Mouse (Mus musculus) bone marrow, adult 2 months (tissue): Measurements from ENCODE around the gene Casp6. TPM values are rescaled to one million over a fixed set of nuclear protein-coding genes. Genes with fewer than 3 reads are reported as not detected.

Experiments
- H3K27ac ChIP-seq: fragments of 200-500 bp; 2 replicates; pipeline ENCODE4 v1.5.1; 2012; ENCODE audit warnings: low read depth, mild to moderate bottlenecking, control low read depth, inconsistent platforms, low read length; ENCODE audit not compliant: control insufficient read depth, poor library complexity, insufficient read depth
- H3K4me1 ChIP-seq: fragments of 200-500 bp; 2 replicates; pipeline ENCODE4 v1.6.1; 2011; ENCODE audit warnings: low read length; ENCODE audit not compliant: control insufficient read depth, insufficient read depth
- H3K4me3 ChIP-seq: fragments of 200-500 bp; replicated peaks from 2 replicates; pipeline ENCODE3; 2011; ENCODE audit warnings: mild to moderate bottlenecking, low read depth, low read length, control low read depth; ENCODE audit not compliant: control insufficient read depth
- CTCF ChIP-seq: fragments of 200-500 bp; IDR thresholded peaks from 2 replicates; pipeline ENCODE4 v1.5.1; 2011; ENCODE audit warnings: low read length, control low read depth; ENCODE audit not compliant: control insufficient read depth, insufficient read depth
- POLR2A ChIP-seq: fragments of 200-500 bp; IDR thresholded peaks from 2 replicates; pipeline ENCODE4 v1.6.1; 2011; ENCODE audit warnings: low read depth, mild to moderate bottlenecking, control low read depth, low read length, borderline replicate concordance; ENCODE audit not compliant: control insufficient read depth
- WGBS: fragments of 180-500 bp; shearing (Covaris S2); methylation state at CpG from one replicate; pipeline ENCODE4 v1.1.7; 2018; 5-methylcytosine and 5-hydroxymethylcytosine counted together
- polyA plus RNA-seq: library from polyadenylated mRNA; stranded (reverse); fragments of >200 nt; gene quantifications from 2 replicates; pipeline ENCODE4 v1.2.4, GENCODE M21; 2011; ENCODE audit warnings: low replicate concordance; ENCODE audit not compliant: missing spikeins, insufficient read depth, insufficient read length

The Casp6 gene
- polyA plus RNA-seq, 1 experiment = 10.7 TPM

DNA sequence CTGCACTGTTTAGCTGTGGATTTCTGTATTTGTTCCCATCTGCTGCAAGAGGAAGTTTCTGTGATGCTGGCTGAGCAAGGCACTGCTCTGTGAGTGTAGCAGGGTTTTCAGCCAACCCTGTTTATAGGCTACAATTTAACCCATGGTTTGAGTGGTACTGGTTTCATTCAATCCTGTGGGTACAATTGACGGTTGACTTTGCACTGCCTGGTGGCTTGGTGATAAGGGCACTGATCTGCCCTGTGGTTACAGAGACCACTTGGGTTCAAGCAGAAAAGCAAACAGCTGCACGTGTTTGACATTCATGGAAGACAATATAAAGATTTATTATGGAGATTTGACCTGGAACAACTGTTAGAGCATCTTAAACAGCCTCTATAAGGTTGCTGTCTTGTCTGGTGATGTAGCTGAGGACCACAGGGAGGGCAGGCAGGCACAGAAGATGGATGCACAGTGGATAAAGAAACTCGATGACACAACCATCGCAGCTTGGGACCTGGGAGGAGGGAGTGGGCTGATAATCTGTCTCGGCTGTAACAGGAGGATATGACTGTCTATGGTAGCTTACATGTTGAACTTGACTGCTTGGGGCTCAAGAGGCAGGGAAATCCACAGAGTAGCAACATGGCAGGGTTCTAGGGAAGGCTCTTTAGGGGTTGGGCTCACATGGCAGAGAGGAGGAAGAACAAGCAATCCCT, 45.1 kb downstream of the Casp6 start:
- Histone ChIP-seq H3K4me3 (no peak overlapping the region), H3K4me1 (no peaks in the 10 kb centered on the region; the same call in 1 of the 2 replicates), H3K27ac (no peak overlapping the region)
- 22% methylated on average over 5 of the region's 5 CpGs for WGBS
- no peak for TF ChIP-seq POLR2A
- TF ChIP-seq CTCF = no peak

DNA sequence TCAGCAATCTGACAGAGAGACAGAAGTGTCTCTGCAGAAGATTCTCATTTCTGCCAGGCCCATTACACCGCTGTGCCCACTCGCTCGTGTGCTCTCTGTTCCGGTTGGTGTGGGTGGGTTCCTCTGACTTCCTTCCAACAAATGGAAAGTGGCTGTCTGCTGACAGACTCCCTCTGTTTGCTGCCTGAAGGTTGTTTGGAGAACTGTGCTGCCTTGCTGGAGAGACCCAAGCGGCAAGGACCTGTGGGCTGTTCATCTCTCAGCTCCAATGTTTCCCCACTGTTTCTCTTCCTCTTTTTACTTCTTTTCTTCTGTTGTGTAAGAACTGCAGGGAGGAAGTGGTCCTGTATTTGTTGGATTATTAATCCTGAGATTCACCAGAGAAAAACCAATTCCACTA, 47.1 kb downstream of the Casp6 start:
- WGBS = 46% methylated on average over 5 of the region's 5 CpGs
- TF ChIP-seq POLR2A (no peak), CTCF (no peak)
- Histone ChIP-seq H3K4me3 (no peak overlapping the region), H3K27ac (no peak overlapping the region), H3K4me1 (no peaks in the 10 kb centered on the region; the same call in 1 of the 2 replicates)

DNA sequence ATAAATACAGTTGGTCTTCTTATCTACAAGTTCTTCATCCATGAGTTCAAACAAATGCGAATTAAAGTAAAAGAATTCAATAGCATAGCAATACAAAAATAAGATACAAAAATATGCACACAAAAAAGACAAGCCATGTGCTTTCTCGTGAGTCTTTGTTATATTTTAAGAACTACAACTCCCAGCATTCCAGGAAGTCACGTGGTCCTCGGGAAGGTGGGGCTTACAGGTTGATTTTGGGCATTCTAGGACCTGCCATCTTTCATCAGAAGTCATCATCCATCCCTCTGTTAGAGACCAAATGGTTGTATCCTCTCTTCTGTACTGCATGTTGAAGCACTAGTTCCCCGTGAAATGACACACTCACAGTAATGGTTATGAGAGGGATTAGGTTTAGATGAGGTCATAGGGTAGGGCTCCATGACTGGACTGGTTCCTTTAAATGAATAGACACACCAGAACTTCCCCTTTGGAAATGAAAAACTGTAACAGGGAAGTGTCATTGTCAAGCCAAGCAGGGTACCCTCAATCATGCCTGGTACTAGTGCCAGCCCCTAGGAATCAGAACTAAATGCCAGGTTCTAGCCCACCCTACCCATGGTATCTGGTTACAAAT, 48.0 kb downstream of the Casp6 start:
- WGBS = 77% methylated on average over 5 of the region's 5 CpGs

DNA sequence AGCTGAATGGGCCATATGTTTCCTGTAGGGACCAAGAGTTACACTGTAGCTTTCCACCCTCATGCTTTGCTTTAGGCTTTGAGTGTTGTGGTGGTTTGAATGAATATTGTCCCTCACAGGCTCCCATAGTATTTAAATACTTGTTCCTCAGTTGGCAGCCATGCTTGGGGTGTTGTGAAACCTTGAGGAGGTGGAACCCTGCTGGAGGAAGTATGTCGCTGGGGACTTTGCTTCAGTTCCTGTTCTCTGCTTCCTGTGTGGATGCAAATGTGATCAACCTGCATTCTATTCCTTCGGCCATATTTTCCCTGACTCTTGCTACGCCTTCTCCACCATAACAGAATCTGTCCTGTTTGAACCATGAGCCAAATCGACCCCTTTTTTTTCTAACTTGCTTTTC, 52.1 kb downstream of the Casp6 start:
- TF ChIP-seq CTCF (no peak), POLR2A (no peak)
- WGBS = 63% methylated on average over 4 of the region's 4 CpGs
- no peaks in the 10 kb centered on the region for H3K4me1 ChIP-seq
- H3K27ac ChIP-seq = no peak overlapping the region
- no peak overlapping the region for H3K4me3 ChIP-seq

More for the DNA sequence above, 48.0 kb downstream of the Casp6 start:
- TF ChIP-seq POLR2A = no peak
- no peak for TF ChIP-seq CTCF
- H3K4me1 ChIP-seq = no peaks in the 10 kb centered on the region; the same call in 1 of the 2 replicates
- H3K4me3 ChIP-seq = no peak overlapping the region
- H3K27ac ChIP-seq = no peak overlapping the region

DNA sequence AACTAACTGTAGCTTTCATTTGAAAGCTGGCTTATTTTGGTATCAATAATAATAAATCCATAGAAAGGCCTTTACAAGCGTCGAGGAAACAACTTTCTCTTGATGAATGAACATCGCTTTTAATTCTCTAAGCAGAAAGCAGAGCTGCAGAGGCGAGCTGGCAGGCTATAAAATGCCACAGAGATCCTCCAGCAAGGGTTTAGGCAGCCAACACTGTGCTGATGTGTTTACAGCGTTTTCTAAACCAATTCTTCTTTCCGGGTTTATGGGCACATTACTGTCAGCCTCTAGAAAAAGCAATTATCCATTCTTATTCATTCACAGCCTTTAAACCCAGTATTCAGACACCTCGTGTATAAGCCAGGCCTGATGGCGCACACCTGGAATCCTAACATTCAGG, 61.3 kb downstream of the Casp6 start:
- TF ChIP-seq CTCF = no peak
- TF ChIP-seq POLR2A = no peak
- Histone ChIP-seq H3K4me1 (no peaks in the 10 kb centered on the region), H3K4me3 (no peak overlapping the region), H3K27ac (no peak overlapping the region; the same call in 1 of the 2 replicates)
- WGBS = 79% methylated on average over 8 of the region's 8 CpGs

Other genes with a start within 250 kb of the Casp6 start
- gene Egf, start 146.1 kb upstream of the Casp6 start, polyA plus RNA-seq = 1.7 and 2.7 TPM in 2 replicates
- not detected in 2 replicates for gene Lrit3, start 97.4 kb upstream of the Casp6 start, polyA plus RNA-seq
- not detected in 2 replicates for gene Rrh, start 78.8 kb upstream of the Casp6 start, polyA plus RNA-seq
- 84.0 and 115 TPM in 2 replicates for gene Gar1, start 70.0 kb upstream of the Casp6 start, polyA plus RNA-seq
- gene Cfi, start 65.5 kb upstream of the Casp6 start, polyA plus RNA-seq = 2.2 TPM in 1 of 2 replicates, not detected in the other
- gene Pla2g12a, start 22.8 kb upstream of the Casp6 start, polyA plus RNA-seq = 39.5 and 41.6 TPM in 2 replicates
- gene Mcub, start 68.8 kb downstream of the Casp6 start, polyA plus RNA-seq = 2.3 TPM in 1 of 2 replicates, not detected in the other
- 29.8 and 46.9 TPM in 2 replicates for gene Sec24b, start 160.1 kb downstream of the Casp6 start, polyA plus RNA-seq
- gene Col25a1, start 230.1 kb downstream of the Casp6 start, polyA plus RNA-seq = not detected in 2 replicates